Mouse (Mus musculus): ENCODE measurements around the gene Pde4b. TPM values are rescaled to one million over a fixed set of nuclear protein-coding genes. Genes with fewer than 3 reads are reported as not detected.

The Pde4b gene
- total RNA-seq, 2 experiments from 2014 or later = 3.4 to 6.4 TPM

DNA sequence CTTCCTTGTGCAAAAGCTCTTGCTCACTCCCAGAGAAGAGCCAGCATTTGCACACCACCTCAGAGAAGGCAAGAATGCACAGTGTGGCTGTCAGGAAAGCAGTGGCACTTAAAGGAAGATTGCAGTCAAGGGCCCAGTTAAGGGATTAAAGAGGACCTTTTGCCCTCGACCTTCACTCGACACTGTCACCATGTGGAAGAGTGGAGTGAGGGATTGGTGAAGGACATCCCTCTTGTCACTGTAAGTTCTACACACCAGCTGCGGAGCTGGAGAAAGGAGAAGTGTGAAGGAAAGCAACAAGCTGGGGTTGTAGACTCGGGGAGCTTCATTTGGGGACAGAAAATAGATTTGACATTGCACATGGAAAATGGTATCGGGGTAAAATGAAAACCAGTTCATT is 89.9 kb downstream of the Pde4b start:
- DNase-seq = no peak

DNA sequence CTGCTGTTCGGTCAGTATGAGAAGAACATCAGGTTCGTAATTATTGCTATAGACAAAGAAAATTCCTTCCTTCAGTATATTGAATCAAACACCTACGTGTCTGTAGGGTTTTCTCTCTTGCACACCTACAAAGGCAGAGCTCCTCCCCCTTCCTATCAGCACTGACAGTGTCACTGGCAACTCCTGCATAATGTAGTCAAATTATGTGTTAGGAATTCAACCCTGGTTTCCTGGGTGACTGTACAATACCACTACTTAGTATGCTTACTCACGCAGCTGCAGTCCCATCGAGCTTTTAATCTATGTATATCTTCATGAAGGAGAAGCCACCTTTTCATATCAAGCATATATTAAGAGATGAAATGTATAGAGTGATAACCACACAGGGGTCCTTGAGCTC is 99.5 kb downstream of the Pde4b start:
- DNase-seq = no peak

DNA sequence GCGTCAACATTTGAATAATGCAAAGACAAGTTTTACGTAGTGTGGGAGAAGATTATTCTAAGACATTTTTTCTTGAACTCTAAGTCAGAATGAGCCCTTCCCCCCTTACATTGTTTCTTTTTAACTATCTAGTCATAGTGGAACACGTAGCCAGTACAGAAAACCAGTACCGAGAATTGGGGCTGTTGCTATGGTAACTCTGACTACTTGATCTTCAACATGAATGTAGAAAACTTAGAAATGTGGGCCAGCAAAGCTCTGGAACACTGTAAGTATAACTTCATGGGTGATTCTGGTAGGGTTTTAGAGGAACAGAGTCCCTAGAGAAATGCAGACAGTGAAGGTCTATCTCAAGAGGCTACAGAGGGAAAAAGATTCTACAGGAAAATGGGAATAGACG is 110.4 kb downstream of the Pde4b start:
- DNase-seq = no peak

DNA sequence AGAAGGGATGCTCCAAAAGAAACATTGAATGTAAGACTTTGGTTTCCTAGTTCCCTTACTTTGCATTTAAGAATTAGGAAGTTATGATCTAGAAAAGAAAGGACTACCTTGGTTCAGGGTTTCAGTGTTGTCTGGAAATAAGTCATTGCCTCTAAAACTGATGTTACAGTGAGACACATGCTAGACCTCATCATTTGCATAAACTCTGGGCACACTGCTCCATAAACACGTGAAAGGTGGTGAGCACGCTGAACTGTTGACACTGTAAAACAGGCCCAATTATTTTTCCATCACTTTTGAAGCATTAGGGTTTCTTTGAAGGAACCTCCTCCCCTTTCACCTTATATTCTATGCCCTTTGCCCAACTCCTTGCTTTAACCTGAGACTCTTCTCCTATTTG is 122.4 kb downstream of the Pde4b start:
- DNase-seq = no peak

DNA sequence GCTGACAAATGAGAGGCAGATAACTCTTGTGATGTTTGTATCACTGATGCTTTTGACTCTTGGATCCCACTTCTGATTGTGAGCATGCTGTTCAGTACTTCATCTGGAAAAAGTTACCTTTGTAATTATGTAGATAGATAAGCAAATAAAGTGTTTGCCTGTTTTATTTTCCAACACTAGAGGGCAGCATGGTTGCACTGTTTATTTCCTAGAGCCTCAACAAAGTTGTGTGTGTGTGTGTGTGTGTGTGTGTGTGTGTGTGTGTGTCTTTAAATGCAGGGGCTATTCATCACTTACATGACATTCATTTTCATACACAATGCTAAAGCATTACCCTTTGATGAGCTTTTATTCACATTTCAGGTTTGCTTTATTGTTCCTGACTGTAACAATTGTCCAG is 139.4 kb downstream of the Pde4b start:
- peak in 1 of 2 experiments; percentile 30 for DNase-seq

DNA sequence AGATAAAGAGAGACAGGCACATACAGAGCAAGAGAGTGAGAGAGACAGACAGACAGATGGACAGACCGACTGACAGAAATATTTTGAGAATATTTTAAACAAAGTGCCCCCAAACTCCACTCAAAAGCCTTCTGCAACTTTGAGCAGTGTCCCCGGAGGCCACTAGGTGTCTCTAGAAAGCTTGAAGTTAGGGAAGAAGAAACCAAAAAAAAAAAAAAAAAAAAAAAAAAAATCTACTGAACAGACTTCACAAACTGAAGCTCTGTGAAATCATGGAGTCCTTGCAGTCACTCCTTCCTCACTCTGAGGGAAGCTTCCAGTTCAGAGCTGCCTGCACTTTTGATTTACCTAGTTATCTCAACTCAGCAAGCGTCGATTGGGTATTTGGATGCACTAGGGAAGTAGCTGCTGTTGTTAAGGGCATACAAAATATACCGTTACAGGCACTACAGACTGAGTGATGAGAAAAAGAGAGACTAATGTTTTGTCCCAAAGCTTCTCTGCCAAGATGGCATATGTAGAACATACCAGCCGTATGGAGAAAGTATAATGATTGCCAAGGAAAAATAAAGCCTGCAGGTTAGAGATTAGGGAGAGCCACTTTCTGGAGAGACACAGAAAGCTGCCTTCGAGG is 141.7 kb downstream of the Pde4b start:
- peak; percentile 37 to 53 for DNase-seq

DNA sequence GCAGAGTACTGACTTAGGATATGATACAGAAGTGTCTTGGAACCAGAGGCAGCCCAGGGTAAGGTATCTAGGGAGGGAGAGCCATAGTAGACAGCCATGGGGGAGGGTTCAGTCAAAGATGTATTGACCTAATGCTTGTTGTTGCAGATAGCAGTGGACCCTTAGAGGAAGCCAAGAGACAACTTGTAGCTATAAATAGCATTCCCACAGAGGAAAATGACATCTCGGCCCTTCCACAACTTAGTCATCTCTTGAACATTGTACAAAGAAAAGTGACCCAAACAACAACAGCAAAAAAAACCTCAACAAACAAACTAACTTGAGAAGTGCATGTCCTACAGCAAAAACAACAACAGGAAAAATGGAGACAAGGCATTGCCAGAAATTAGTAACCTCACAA is 143.6 kb downstream of the Pde4b start:
- DNase-seq = no peak

DNA sequence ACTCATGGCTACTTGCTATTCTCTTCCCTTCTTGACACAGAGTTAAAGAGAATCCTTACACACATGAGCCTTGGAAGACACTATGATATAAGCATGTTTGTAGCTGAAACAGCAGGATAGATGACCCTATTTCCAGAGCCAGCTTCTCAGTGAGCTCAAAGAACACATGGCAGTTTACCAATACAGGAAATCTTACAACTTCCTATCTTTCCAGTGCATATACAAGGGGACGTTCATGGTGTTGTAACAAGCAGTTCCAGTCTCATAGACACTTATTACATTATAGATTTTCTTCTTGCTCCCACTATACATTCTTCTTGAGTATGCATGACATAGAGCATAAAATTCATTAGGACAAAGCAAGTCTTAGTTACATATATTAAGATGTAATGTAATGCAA is 146.3 kb downstream of the Pde4b start:
- no peak for DNase-seq

DNA sequence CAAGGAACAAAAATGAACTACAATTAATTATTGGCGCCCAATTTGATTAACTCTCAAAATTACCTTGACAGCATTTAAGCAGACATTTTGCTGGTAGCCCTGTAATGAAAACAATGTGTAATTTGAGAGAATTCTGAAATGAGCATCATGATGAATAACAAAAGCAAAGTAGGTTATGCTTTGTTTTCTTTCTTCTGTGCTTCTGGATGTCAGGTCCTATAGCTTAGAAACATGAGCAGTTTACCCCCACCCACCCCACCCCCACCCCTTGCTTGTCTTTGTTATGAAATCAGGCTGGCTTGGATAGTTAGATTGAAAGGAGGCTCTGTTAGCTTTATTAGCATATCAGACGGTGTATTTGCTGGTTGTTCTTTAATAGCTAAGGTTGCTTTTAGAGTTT is 147.8 kb downstream of the Pde4b start:
- no peak for DNase-seq

DNA sequence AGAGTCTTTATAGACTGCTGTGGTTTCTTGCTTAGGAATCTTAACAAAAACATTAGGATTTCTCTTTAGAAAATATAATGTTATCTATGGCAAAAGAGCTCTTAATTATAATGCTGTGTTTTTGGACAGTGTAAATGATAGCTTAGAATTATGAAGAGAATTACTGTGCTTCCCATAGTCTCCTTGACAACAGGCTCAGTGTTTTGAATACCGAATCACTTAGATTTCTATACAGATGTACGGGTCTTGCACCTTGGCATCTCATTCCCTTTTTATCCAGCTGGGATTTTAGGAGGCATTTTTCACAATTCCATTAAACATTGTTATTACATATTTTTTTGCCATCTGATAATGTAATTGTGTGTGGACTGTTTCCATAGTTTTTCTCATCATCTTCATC is 151.8 kb downstream of the Pde4b start:
- DNase-seq = no peak

DNA sequence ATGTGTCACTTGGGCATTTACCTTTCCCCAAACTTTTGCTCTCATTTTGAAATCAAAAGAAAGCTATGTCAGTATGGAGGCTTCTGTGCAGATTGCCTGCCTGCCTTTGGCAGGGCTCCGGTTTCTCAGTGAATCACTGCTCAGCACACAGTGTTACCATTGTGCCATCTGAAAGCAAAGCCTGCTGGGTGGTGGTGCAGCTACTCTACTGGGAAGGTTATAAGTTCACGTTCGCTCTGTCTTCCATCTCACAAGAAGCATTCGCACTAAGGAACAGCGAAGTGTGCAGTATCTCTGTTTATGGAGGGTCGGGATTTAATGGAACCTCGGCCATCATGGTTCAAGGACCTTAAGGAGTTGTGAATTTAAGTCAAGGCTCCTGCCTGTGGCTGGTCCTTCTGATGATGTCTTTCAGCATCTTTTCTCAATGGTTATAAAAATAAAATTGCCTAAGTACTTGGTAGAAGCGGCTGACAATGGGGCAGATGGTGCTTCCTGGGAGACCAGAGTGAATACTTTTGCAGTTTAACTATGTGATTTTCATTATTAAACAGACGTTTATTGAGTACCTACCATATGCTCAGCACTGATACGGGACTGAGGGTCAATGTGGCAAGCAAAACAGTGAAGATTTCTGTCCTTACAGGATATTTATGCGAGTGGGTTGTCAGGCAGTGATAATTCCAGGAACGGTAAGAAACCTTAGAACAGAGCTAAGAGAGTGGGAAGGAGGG is 152.5 kb downstream of the Pde4b start:
- no peak for DNase-seq

DNA sequence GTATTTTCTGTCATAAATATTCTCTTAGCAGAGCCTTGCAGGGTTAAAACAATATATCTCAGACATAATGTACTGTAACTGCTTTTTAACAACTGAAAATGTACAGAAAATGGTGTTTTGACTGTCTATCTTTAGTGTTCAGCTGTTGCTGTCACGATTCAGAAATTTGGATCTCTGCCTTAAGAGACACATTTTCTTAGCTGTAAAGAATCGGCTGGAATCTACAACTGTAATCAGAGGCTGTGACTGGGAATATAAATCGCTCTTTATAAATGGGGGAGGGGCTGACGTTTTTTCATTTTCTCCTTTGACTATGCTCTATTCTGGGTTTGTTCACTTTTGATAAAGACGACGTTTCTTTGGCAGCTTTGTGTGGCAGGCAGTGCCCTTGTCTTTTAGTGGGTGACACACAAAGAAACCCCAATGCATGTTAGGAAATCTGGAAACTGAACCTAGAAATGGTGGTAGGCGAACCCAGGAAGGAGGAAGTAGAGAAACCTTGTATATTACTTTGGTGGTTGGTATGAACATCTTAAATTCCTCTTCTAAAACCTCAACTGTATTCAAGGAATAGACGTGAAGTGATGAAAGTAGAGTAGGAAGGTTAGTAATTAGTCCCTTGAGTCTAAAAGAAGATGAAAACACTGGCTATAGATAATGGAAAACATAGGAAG is 153.5 kb downstream of the Pde4b start:
- no peak for DNase-seq

DNA sequence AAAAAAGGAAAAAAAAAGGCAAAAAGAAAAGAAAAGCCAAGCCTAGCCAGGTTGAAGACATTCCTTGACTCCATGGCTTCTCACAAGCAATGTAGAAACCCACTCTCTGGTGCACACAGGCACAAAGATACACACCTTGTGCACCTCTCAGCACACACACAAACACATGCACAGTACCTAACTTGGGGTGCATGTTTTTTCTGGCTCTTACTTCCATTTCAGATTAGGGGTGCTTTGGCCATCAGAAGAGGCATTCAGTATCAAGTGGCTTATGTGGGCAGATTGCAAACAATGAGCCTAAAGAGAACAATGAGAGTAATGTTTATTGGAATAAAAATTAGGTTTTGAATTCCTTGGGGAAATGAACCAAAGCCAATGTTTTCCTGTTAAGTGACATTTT is 166.7 kb downstream of the Pde4b start:
- DNase-seq = no peak

DNA sequence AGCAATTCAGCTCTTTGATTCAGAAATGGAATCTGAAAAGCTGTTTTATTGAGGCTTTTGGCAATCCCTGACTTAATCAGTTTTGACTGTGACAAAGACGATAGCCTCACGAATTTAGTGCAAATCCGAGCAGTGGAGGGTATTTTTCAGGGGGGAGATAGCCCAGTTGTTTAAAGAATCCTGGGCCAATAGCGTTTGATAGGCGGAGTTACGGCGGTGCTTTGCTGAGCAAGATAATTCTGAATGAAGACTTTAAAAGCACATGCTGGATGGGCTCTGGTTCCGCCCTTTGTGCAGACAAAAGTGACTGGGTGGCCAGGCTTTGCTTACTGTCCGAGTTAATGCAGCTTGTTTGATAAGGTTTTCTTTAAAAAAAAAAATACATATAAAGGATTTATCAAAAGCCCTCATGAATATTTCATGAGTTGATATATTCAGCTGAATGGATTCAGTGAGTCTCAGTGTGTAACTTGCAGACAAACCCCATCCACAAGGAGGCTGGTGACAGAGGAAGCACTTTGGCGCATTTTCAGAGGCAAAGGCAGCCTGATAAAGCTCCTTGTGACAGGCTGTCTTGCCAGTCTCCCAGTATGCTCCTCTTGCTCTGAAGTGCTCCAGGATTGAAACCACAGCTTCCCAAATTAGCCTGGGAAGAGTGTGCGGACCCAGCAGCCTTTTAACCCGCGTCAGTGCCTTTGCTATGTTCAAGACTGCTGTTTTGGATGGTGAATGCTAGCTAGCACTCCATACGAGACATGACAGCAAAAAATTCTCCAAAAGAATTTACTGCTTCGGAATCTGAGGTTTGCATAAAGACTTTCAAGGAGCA is 167.3 kb downstream of the Pde4b start:
- DNase-seq = peak in 1 of 2 experiments; percentile 1

DNA sequence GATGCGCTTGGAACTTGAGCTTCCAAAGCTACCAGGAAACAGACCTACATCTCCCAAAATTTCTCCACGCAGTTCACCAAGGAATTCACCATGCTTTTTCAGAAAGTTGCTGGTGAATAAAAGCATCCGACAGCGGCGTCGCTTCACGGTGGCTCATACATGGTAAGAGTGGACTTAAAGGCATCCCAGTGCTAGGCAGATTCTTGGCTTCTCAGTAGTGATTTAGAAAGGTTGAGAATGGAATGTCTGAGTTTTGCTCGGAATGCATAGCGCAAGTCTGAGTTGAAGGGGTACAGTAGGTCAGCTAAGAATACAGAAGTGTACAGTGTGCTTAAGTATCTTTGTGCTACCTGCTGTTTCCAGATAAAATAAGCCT is 167.9 kb downstream of the Pde4b start:
- DNase-seq = no peak

DNA sequence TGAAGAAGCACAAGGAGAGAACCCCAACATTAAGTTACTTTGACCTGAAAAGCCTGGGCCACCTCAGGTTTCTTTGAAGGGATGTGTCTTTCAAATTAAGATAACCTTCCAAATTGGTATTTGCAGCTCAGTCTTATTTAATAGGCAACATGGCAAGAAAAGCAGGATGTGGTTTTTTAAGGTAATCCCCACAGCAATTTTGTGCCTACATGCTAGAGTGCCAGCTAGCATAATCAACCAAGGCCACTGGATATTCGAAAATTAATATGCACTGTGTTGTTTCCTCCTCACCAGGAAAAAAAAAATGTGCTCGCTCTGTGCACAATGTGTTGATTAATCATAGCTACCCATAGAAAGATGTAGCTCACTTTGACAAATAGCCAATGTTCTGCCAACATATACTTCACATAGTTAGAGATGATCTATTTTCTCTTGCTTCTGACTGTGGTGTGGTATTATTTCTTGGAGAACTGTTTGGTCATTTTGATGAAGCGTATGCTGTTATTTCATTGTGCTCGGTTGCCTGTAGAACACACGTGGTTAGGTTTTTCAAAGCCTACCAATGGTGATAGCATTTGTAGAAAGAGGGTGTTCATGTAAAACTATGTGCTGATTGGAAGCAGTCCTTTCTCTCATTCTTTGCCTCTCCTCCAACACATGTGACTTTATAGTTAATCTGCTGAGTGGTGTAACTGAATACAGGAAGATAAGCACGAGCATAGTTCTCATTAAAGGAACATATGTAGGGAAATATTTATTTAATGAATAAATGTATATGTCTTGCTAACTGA is 169.0 kb downstream of the Pde4b start:
- no peak for DNase-seq

DNA sequence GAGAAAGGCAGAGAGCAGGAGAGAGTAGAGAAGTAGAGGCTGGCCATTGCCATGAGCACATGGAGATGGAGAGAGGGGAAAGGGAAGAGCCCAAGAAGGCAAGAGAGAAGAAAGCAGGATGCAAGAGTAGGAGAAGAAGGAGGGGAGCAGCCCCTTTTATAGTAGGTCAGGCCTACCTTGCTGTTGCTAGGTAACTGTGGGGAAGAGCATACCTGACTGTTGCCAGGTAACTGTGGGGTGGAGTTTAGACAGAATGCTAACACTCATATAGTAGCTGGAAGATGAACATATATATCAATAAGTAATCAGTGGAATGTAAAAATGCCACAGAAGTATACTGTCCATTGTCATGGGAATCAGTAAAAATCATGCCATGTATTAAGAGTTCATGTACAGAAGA is 172.9 kb downstream of the Pde4b start:
- DNase-seq = no peak

DNA sequence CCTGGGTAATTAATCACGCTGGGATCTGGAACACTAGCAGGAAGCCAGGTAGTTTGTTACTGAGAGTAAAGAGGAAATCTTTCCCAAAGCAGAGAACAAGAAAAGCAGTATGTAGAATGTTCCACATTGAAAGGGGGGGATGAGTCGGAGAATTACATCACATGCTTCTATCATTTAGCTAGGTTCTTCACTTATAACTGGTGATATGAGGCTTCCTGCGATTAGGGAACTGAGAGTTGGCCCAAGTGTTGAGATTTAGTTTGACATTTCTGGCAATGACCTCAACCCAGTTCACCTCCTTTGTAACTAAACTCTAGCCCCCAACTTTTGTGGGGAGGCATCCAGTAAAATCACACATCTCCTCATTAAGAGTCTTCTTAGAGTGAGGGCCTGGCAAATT is 185.0 kb downstream of the Pde4b start:
- DNase-seq = no peak

DNA sequence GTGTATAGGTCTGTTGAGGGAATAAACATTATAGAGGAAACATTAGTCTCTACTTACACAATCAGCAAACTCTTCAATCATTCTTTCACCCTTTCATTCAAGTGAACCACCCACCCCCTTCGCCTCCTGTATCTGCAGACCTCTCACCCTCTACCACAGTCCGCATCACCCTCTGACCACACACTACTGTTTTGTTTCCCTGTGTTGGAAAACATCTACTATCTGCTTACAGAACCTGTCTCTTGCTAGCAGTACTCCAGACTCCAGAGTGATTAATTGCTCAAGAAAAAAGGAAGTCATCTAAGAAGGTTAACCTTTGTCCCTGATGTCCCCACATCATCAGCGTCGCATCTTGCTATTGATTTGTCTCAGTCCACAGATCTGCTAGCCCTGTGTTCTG is 185.4 kb downstream of the Pde4b start:
- DNase-seq = no peak

DNA sequence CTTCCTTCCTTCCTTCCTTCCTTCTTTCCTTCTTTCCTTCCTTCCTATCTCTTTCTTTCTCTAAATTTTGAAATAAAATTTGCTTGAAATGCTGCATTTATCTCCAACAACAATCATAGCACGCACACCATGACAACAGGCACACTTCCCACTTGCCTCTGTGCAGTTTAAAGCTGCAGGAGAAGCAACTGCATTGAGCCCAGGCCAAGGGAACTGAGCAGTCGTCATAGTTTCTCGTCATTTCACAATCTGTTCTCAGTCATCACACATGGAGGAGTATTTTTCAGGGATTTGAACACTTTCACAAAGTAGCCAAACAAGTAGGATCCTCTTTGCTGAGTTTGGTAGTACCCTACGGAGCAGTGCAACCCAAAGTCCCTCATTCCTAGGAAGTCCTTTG is 188.4 kb downstream of the Pde4b start:
- DNase-seq = no peak

DNA sequence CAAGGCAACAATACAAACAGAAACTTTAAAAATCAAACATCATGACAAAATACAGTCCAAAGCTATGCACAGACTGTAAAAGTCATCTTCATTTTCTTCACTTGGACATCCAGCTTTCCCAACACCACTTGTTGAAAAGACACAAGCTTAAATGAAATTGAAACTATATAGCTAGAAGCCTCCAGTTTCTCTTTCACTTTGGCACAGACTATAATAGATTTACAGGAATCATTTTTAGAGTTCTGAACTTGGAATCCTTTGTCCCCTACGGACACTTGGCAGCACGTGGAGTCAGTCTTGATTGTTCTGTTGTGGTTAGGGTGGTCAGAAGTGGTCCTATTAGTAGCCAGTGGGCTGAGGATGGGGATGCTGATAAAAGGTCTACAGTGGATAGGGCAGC is 191.6 kb downstream of the Pde4b start:
- DNase-seq = no peak

DNA sequence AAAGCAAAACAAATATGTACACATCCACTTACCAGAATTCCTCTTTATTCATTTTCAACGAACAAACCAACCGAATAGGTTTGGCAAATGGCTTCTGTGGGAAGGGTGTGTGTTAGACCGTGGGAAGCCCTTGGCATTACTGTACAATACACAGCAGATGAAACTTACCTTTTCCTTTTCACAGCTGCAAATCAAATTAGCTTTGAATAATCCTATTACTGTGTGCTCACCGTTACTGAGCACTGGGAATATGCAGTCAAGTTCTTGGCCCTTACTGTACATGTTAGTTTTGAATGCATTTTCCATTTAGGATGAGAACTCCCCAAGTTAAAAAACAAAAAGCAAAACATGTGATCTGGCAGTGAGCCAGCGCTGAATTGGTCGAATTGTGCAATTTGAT is 199.8 kb downstream of the Pde4b start:
- DNase-seq = peak; percentile 13 to 24

Measured in adrenal gland, postnatal 36 days (tissue).